Mouse (Mus musculus): ENCODE measurements at regions not wholly inside any gene's neighbourhood (a gene's known extent, or its start where the extent isn't known, plus 50 kb on each side); places are given as distances from the start of the nearest gene placed in this dataset.

DNA sequence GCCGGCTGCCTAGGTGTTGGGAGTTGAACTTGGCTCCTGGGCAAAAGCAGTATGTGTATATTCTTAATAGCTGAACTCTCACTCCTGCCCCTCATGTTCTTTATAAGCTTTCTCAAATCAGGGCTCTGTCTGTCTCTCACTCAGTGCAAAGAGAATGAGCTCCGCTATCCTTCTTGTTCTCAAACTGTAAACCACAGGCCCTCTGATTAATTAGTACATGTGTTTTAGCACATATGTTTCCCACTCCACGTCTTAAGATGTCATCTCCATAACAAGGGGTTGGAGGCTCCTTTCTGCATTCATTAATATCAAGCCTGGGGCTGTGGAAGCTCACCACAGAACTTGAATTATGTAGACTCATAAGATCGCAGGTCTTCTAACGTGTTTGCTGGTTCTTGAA, 104.7 kb downstream of the Nsun3 start:
- DNase-seq (ENCODE audit: extremely low spot score, low spot score): no peak

DNA sequence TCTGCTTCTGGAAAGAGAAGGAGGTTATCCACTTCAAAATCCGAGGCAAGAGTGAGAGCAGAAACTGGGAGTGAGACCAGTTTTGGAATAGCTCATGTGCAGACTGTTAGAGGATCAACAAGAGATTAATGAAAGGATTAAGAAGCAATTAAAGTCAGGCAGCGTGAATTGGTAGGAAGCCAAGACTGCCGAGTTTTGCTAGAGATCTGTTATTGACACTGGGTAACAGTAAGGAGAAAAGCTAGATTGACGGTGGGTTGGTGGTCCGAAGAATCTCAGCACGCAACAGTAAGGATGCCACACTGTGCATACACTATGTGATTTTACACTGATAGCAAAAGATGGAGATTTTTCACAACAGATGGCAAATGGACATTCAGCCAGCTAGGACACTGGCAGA, 109.8 kb downstream of the Nsun3 start:
- no peak for DNase-seq (ENCODE audit: extremely low spot score, low spot score)

DNA sequence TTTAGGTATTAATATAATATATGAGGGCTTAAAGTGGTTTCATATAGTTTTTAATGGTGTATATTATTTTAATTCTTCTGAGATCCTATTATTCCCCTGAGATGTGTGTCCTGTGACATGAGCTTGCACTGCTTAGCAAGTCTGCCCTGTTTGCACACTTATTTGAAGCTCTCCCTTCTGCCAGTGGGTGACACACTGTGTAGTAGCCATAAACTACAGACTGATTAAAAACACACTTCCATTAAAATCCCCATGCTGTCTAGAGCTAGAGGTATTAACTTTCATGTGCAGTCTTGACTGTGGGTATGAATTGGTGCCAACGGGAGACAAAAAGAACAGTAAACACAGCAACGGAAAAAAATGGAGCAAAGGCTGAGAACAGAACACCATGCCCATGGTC, 129.2 kb downstream of the Nsun3 start:
- DNase-seq (ENCODE audit: extremely low spot score, low spot score): no peak

GRCm38 (mm10) chr16:62654436-62654835, 132.2 kb downstream of the Nsun3 start:
- no peak for DNase-seq (ENCODE audit: extremely low spot score, low spot score)

DNA sequence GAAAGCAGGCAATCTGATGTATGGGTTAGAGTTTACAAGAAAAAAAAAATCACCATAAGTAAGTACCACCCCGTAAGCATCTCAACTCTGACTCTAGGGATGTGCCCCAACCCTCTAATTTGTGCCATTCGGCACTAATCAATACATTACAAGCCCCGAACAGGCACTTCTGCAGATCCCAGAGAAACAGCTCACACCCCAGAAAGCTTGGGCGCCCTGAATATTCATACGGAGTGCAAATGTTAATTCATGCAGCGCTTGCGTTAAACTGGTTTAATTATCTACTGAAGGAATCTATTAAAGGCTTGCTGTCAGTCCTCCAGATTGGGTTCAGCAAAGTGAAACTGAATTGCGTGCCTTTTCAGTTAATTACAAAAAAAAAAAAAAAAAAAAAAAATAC, 132.8 kb downstream of the Nsun3 start:
- no peak for DNase-seq (ENCODE audit: extremely low spot score, low spot score)

- DNase-seq (ENCODE audit: extremely low spot score, low spot score): no peak
Measured at GRCm38 (mm10) chr16:62652769-62653465, 133.7 kb downstream of the Nsun3 start.

DNA sequence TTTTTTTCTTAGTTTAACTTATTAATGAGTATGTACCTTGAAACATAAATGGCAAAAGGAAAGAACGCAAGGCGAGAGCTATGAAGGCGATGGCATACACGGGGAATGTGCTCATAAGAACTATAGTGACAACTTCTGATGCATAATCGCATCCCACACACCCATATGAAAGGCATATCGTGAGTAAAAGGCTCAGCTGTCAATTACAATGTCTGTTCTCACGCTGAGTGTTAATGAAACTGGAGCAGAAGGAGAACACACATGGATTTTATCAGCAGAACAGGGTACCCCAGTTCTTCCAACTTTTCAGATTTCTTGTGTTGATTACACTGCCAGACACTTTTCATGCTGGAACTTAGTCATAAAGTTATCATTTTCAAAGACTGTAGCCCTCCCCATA, 135.8 kb downstream of the Nsun3 start:
- DNase-seq (ENCODE audit: extremely low spot score, low spot score): no peak

- DNase-seq (ENCODE audit: extremely low spot score, low spot score): no peak
Measured at GRCm38 (mm10) chr16:62648326-62648725, 138.3 kb downstream of the Nsun3 start.

GRCm38 (mm10) chr16:62646113-62646512, 140.5 kb downstream of the Nsun3 start:
- DNase-seq (ENCODE audit: extremely low spot score, low spot score): no peak

GRCm38 (mm10) chr16:62642859-62643403, 143.7 kb downstream of the Nsun3 start:
- DNase-seq (ENCODE audit: extremely low spot score, low spot score): no peak

GRCm38 (mm10) chr16:62623938-62624337, 162.7 kb downstream of the Nsun3 start:
- DNase-seq (ENCODE audit: extremely low spot score, low spot score): no peak

DNA sequence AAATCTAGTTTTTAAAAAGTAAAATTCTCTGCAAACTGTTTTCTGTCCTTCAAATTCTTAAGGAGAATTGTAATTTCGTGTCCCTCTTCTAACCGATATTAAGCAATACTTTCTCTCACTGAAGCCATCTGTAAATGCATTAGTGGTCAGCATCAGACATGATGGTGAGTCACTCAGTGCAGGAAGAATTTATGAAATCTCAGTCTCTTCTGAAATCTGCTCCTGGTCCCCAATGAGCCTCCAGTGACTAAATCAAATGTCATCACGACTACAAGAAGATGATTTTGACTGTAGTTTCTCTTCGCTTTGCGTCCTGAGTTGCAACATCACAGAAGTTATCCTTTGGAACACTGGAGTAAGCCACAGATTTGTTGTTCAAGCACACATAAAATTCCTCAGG, 175.7 kb downstream of the Nsun3 start:
- no peak for DNase-seq (ENCODE audit: extremely low spot score, low spot score)

- no peak for DNase-seq (ENCODE audit: extremely low spot score, low spot score)
Measured at GRCm38 (mm10) chr16:62608617-62609016, 178.0 kb downstream of the Nsun3 start.

- no peak for DNase-seq (ENCODE audit: extremely low spot score, low spot score)
Measured at GRCm38 (mm10) chr16:62605920-62606319, 180.7 kb downstream of the Nsun3 start.

DNA sequence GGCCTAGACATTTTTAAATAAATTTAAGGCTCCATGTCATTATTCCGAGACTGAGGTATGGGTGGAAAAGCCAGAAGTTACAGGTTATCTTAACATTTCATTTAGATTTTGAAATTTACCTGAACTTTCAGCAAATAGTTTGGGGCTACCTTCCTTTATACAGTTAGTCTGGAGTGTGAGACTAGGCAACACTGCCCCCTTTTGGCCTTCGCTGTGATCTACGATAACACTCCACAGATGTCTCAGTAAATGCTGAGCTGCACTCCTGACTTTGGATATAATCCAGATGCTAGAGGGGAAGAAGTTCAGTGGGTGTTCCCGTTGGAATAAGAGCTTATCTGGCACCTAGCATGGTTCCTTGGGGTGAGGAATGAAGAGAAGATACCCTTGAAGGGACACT, 224.6 kb downstream of the Nsun3 start:
- peak; percentile 31 for DNase-seq (ENCODE audit: extremely low spot score, low spot score)

GRCm38 (mm10) chr16:62543156-62543555, 243.5 kb downstream of the Nsun3 start:
- DNase-seq (ENCODE audit: extremely low spot score, low spot score): no peak

DNA sequence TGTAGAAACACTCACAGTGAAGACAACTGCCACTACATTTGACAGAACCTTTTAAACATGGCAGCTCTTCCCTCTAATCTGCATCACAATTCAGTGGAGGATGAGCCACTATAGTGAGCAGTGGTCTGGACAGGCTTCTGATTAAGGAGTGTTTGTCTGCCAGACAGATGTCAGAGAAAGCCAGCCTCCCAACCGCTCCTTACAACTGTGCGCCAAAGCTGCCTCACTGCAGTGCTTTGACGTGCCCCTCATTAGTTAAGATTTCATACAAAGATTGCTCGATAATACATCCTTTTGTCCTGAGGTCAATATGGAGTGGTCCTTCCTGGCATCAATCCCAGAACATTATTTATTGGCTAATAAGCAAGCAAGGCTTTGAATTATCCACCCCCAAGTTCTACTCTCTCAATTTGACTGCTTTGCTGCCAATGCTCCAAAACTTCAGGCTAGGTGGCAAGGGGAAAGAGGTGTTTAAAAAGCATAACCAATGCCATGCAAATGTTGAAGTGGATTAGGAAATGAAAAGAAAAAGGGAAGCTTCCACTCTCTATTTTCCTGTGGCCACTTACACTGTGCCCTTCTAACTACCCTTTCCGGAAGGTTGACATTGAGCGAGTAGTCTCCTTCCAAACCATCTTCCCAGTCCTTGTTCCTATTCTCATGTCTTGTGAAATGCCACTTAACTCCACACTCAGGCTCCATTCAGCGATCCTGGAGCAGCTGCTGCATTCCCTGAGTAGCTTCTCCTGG, 248.7 kb downstream of the Nsun3 start:
- no peak for DNase-seq (ENCODE audit: extremely low spot score, low spot score)

DNA sequence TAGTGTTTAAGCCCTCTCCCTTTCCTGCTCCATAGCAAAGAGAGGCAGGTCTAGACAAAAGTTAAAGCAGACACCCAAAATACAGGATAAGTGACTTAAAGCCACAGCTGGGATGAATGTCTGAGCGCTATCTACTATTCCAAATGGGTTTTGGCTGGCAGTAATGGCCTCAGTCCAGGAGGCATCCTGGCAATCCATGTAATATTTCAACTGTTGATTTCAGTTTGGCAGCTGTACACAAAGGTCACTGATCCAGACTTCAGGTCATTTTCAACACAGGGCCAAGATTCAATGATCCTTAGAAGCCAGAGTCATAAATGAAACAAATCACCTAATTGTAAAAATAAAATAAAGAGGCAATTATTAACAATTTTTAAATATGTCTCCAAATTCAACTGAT, 277.3 kb downstream of the Nsun3 start:
- DNase-seq (ENCODE audit: extremely low spot score, low spot score): no peak

DNA sequence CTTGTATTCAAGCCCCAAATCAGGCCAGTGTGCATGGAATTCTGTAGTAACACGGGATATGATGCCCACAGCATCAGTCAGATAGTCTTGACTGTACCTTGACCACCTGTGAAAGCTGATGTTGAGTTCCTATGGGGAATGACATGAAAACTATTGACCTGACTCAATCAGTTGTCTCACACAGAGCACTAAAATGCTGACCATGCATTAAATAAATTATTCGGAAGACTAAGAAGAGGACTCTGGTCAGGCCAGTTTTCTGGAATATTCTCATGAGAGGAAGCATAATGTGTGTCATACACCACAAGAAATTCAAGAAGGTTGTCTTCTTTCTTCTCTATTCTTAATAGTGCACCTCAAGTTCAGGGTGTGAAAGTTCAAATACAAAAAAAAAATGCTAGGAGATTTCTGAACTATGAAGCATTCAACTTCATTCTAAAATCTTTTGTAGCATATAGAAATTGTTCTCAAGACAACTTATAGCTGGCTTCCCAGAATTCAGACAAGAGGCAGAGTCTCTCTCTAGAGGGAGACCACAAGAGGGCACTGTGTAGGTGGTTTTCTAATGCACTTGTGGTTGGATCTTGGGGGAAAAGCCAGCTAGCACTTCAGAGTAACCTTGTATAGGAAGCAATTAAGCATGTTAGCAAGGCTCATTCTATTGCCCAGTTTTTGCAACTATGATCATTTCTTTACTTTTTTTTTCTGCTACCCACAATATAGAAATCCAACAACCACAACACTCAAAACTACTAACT, 279.7 kb downstream of the Nsun3 start:
- no peak for DNase-seq (ENCODE audit: extremely low spot score, low spot score)

- DNase-seq (ENCODE audit: extremely low spot score, low spot score): no peak
Measured at GRCm38 (mm10) chr16:62500870-62501269, 285.7 kb downstream of the Nsun3 start.

- DNase-seq (ENCODE audit: extremely low spot score, low spot score): no peak
Measured at GRCm38 (mm10) chr16:62500334-62500733, 286.3 kb downstream of the Nsun3 start.

DNA sequence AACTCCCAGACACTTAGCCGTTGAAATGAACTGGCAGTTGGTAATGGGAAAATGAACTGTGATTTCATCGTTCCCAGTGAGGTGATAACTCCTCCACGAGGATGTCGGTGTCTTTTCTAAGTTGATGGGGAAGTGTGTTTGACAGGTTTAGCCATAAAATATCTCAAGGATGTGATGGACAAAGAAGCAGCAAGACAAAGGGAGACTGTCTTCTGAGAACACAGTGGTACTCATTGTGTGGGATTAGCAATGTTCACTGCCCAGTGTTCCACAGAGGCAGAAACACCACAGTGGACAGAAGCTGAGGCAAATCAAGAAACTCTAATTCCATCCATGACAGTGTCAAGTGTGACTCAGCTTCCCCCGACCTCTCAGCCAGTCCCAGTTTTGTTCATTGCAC, 287.9 kb downstream of the Nsun3 start:
- no peak for DNase-seq (ENCODE audit: extremely low spot score, low spot score)
